Mouse (Mus musculus) heart, embryonic 15.5 days (tissue): ENCODE data around the gene Jup. TPM values are rescaled to one million over a fixed set of nuclear protein-coding genes. Genes with fewer than 3 reads are reported as not detected.

Experiments
- ATAC-seq: fragments of 200-750 bp; cut with Nextera tagmentation; replicated peaks from 2 replicates; pipeline ENCODE4 v1.8.0; 2017; ENCODE audit warnings: low read depth, moderate TSS enrichment; ENCODE audit not compliant: insufficient number of reproducible peaks, insufficient read depth, low FRiP score
- H3K27ac ChIP-seq: fragments of 300-500 bp; sonication (generic); 2 replicates; pipeline ENCODE4 v1.5.1; 2015; ENCODE audit warnings: mild to moderate bottlenecking, inconsistent platforms
- H3K27me3 ChIP-seq: fragments of 300-500 bp; sonication (generic); 2 replicates; pipeline ENCODE4 v1.6.1; 2015; ENCODE audit warnings: inconsistent platforms
- H3K36me3 ChIP-seq: fragments of 300-500 bp; sonication (generic); 2 replicates; pipeline ENCODE4 v1.6.1; 2015; ENCODE audit warnings: mild to moderate bottlenecking, inconsistent platforms
- H3K4me1 ChIP-seq: fragments of 300-500 bp; sonication (generic); replicated peaks from 2 replicates; pipeline ENCODE4 v1.6.1; 2015; ENCODE audit warnings: inconsistent platforms
- H3K4me2 ChIP-seq: fragments of 300-500 bp; sonication (generic); 2 replicates; pipeline ENCODE4 v1.6.1; 2015; ENCODE audit warnings: inconsistent platforms, mild to moderate bottlenecking, moderate library complexity
- H3K4me3 ChIP-seq: fragments of 300-500 bp; sonication (generic); 2 replicates; pipeline ENCODE4 v1.5.1; 2015; ENCODE audit warnings: mild to moderate bottlenecking, inconsistent platforms
- H3K9ac ChIP-seq: fragments of 300-500 bp; sonication (generic); 2 replicates; pipeline ENCODE4 v1.6.1; 2015; ENCODE audit warnings: mild to moderate bottlenecking, inconsistent platforms
- H3K9me3 ChIP-seq: fragments of 300-500 bp; sonication (generic); replicated peaks from 2 replicates; pipeline ENCODE4 v1.6.1; 2016; ENCODE audit warnings: inconsistent platforms
- WGBS: fragments of 180-500 bp; shearing (Covaris S2); methylation state at CpG from one replicate; pipeline ENCODE4 v1.1.7; 2015; ENCODE audit warnings: mixed read lengths; 5-methylcytosine and 5-hydroxymethylcytosine counted together
- polyA plus RNA-seq: library from polyadenylated mRNA; unstranded; fragments of >200 nt; fragmentation: Nextera tagmentation; extraction: Ambion mirVana; gene quantifications from 2 replicates; pipeline ENCODE4 v1.2.1, GENCODE M21; 2015

The Jup gene
- polyA plus RNA-seq, 1 experiment from 2014 or later: 117 TPM

DNA sequence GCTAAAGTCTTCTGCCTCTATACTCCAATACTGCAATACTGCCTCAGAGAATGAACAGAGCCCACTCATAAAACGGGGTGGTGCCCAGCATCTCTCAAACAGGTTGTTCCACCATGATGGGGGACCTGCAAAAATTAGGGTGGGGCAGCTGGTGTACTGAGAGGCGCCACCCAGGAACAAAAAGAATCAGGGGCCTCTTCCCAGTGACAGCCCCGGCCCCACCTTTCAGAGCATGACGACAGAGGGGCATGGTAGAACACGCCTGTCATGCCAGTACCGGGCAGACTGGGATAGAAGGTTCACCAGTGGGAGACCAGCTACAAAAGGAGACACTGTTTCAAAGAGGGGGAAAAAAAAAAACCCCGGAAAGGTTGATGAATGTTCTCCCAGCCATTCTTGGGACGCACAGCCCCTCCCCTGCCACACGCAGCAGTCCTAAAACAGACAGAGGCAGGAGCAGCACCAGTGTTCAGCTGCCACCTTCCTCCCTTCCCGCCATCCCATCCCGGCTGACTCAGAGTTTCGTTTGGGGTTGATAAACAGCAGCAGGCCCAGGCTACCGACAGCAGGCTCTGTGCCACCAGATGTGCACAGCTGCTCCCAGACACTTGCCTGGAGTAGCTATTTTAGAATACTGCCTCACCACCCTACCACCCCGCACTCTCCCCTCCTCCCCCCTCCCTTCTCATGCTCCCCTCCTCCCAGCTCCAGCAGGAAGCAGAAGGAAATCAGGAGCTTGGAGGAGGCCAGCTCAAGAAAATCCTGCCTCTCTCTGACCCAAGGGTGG lies 9.8 kb downstream of the Jup start:
- 23% methylated on average over 14 of the region's 14 CpGs for WGBS
- peak; percentile 69 for ATAC-seq
- H3K9ac ChIP-seq: peak overlapping the region; percentile 31; the same call in 1 of the 2 replicates
- H3K27me3 ChIP-seq: no peaks in the 10 kb centered on the region
- peak overlapping the region; percentile 5; the same call in 1 of the 2 replicates for H3K4me3 ChIP-seq
- peaks cover 67% of the 10 kb centered on the region for H3K4me1 ChIP-seq
- peak overlapping the region; percentile 88 for H3K27ac ChIP-seq
- peak overlapping the region; percentile 52 for H3K4me2 ChIP-seq
- H3K9me3 ChIP-seq: no peaks in the 10 kb centered on the region
- H3K36me3 ChIP-seq: peaks cover 35% of the 10 kb centered on the region

DNA sequence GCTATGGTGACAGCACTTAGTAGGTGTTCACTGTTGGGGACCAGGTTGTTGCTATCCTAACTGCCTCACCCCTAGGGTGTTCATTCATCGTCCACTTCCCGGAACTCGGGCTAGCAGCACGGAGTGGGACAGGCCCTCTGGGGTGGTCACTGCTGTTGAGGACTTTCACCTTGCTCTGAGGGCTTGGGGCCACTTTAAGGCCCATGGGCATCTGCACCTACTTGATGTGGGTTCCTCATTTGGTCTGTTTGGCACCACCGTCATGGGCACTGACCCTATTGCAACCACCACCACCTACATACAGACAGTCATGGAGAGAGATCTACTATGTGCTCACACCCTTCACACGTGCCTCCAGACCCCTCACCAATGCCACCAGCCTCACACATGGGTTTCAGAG lies 10.5 kb downstream of the Jup start:
- H3K4me1 ChIP-seq: peaks cover 61% of the 10 kb centered on the region
- H3K9me3 ChIP-seq: no peaks in the 10 kb centered on the region
- H3K27ac ChIP-seq: peak overlapping the region; percentile 88
- no peak overlapping the region for H3K9ac ChIP-seq
- peaks cover 41% of the 10 kb centered on the region for H3K36me3 ChIP-seq
- WGBS: 84% methylated on average over 6 of the region's 6 CpGs
- H3K27me3 ChIP-seq: no peaks in the 10 kb centered on the region
- H3K4me2 ChIP-seq: 0 out of 2 replicates have a peak overlapping the region, but pooled peaks have one; percentile 52
- H3K4me3 ChIP-seq: no peak overlapping the region; the same call in 1 of the 2 replicates
- no peak for ATAC-seq

DNA sequence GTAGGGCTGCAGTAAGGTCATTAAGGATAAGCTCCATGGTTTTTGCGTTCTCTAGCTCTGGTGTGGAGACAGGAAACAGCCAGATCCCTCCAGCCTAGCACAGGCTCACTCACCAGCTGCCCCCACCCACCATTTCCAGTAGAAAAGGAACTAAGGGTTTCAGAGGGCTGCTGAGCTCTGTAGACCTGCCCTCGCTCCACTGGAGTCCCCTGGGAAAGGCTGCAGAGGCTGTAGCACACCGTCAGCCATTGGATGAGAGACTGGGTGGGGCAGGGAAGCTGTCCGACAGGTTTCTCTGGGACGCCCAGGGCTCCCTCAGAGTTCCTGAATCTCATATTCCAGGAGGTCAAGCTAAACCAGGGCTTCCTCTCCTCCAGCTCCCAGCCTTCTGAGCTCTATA lies 11.0 kb downstream of the Jup start:
- WGBS: 53% methylated on average over 5 of the region's 5 CpGs
- Histone ChIP-seq H3K9me3 (no peaks in the 10 kb centered on the region), H3K4me1 (peaks cover 56% of the 10 kb centered on the region), H3K27ac (peak overlapping the region; percentile 88), H3K27me3 (no peaks in the 10 kb centered on the region), H3K4me3 (no peak overlapping the region), H3K4me2 (no peak overlapping the region), H3K36me3 (peaks cover 45% of the 10 kb centered on the region), H3K9ac (no peak overlapping the region)
- no peak for ATAC-seq

DNA sequence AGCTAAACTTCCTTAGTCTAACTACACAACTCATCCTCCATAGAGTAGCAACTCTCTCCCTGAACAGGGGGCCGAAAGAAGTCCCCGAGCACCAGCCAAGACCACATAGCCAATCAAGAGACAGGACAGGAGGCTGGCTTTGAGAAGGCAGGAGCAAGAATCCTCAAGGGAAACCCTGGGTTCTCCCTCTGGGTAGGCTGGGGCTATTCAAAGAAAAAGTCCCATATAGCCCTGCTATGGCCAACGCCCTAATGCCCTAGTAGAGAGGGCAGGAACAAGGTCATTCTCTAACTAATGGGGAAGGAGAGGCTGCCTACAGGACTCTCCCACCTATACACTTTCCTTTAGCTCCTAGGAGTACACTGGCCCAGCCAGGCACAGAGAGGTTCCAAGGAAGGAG lies 12.5 kb downstream of the Jup start:
- no peak overlapping the region for H3K27ac ChIP-seq
- H3K4me3 ChIP-seq: no peak overlapping the region
- H3K9me3 ChIP-seq: no peaks in the 10 kb centered on the region
- no peak overlapping the region for H3K9ac ChIP-seq
- no peak for ATAC-seq
- H3K27me3 ChIP-seq: no peaks in the 10 kb centered on the region
- peaks cover 61% of the 10 kb centered on the region for H3K36me3 ChIP-seq
- H3K4me2 ChIP-seq: no peak overlapping the region
- WGBS: 85% methylated on average over 3 of the region's 3 CpGs
- H3K4me1 ChIP-seq: peaks cover 41% of the 10 kb centered on the region

DNA sequence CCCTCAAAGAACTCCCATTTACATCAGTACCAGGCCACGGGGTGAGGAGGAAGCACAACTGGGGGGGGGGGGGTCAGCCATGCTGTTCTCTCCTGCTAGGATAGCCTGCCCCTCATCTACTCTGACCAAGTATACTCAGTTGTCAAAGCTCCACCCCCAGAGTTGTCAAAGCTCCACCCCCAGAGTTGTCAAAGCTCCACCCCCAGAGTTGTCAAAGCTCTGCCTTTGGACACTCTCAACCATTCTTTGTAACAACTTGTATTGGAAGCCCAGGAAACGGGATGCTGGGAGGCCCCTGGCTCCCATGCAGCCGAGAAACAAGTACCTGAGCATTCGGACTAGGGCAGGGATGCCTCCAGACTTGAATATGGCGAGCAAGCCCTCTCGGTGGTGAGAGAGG lies 14.9 kb downstream of the Jup start:
- WGBS: 83% methylated on average over 6 of the region's 6 CpGs
- no peaks in the 10 kb centered on the region for H3K9me3 ChIP-seq
- no peak overlapping the region for H3K9ac ChIP-seq
- no peak overlapping the region for H3K4me2 ChIP-seq
- peaks cover 82% of the 10 kb centered on the region for H3K36me3 ChIP-seq
- peaks cover 17% of the 10 kb centered on the region for H3K4me1 ChIP-seq
- no peak for ATAC-seq
- no peaks in the 10 kb centered on the region for H3K27me3 ChIP-seq
- no peak overlapping the region for H3K27ac ChIP-seq
- no peak overlapping the region for H3K4me3 ChIP-seq

DNA sequence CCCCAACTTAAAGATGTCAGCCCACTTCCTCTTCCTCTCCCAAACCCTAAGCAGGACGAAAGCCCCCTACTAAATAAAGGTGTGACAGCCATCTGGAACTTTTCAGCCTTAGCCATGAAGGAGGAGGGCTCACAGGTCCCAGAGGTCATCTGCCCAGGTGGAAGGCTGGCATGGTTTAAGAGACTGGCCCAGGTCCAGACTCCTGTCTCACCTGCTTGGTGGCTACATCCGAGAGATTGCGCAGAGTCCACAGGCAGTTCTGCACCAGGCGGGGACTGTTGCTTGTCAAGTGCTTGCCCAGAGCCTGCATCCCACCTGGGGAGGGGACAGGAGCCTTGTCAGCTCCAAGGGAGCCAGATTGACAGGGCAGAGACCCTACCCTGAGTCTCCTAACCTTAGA lies 18.3 kb downstream of the Jup start:
- no peak for ATAC-seq
- Histone ChIP-seq H3K9ac (no peak overlapping the region), H3K4me2 (no peak overlapping the region), H3K9me3 (no peaks in the 10 kb centered on the region), H3K4me1 (no peaks in the 10 kb centered on the region), H3K27ac (no peak overlapping the region), H3K27me3 (no peaks in the 10 kb centered on the region), H3K36me3 (peaks cover 92% of the 10 kb centered on the region), H3K4me3 (no peak overlapping the region)
- WGBS: 80% methylated on average over 4 of the region's 4 CpGs

DNA sequence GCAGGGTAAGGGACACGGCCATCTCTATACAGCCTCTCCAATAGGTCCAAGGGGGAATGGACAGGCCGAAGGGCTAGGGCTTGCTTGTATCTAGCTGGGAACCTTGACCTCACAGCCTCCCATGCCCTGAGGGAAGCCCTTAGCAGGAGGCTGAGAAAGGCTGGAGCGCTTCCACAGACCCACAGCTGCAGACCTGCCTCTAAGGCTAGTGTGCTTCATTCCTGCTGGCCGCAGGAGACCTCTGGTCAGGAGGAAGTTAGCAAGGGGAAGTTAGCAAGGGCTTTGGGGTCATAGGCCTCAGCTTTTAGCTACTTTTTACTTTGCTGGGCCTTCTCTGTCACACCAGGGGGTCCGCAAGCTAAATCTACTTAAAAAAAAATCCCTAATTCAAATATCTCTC lies 19.1 kb downstream of the Jup start:
- Histone ChIP-seq H3K9ac (no peak overlapping the region), H3K27me3 (no peaks in the 10 kb centered on the region), H3K4me3 (no peak overlapping the region), H3K27ac (no peak overlapping the region), H3K4me2 (no peak overlapping the region), H3K36me3 (peaks cover 92% of the 10 kb centered on the region), H3K4me1 (no peaks in the 10 kb centered on the region), H3K9me3 (no peaks in the 10 kb centered on the region)
- no peak for ATAC-seq
- WGBS: 87% methylated on average over 5 of the region's 5 CpGs

DNA sequence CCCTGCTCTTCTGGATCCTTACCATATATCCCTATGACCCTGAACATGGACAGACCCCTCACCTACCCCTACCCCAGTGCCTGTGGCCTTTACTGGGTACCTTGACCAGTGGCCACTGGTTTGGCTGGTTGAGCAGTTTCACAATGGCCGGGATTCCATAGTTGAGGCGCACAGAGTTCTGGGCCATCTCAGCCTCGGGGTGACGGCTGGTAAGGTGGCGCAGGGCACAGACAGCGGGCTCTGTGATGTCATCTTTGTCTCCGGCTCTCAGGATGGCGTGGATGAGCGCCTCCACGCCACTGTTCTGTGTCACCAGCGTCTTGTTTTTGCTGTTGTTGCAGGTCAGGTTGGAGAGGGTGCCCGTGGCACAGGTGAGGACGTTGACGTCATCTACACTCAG lies 19.6 kb downstream of the Jup start:
- no peak for ATAC-seq
- Histone ChIP-seq H3K36me3 (peaks cover 92% of the 10 kb centered on the region), H3K4me3 (no peak overlapping the region), H3K4me2 (no peak overlapping the region), H3K9me3 (no peaks in the 10 kb centered on the region), H3K9ac (no peak overlapping the region), H3K27me3 (no peaks in the 10 kb centered on the region), H3K4me1 (no peaks in the 10 kb centered on the region), H3K27ac (no peak overlapping the region)
- WGBS: 91% methylated on average over 14 of the region's 14 CpGs

DNA sequence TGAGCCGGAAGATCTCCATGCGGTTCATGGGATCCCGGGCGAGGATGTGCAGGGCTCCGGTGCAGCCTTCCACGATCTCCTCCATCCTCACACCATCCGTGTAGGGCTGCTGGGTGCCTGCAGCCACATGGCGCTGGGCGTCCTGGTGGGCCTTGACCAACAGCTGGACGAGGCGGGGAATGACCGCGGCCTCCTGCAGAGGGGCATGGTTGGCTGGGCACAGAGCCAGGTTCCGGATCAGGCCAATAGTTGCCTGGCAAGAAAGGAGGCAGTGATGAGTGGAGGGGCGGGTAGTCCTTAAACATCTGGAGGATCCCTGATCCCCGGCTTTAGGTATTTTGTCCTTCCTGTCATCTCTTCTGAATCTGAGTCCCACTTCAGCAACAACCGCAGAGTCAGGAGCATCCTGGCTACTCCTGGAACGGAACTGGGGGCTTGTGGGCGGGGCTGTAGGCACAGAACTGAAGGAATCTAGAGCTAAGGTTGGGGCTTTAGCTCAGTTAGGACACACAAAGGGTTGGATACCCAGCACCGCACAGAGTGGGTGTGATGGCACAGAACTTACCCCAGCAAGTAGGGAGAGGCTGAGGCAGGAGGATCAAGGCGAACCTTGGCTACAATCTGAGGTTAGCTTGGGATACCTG lies 20.7 kb downstream of the Jup start:
- H3K4me2 ChIP-seq: no peak overlapping the region
- peaks cover 93% of the 10 kb centered on the region for H3K36me3 ChIP-seq
- no peak overlapping the region for H3K4me3 ChIP-seq
- no peaks in the 10 kb centered on the region for H3K27me3 ChIP-seq
- 90% methylated on average over 21 of the region's 21 CpGs for WGBS
- no peaks in the 10 kb centered on the region for H3K9me3 ChIP-seq
- no peaks in the 10 kb centered on the region for H3K4me1 ChIP-seq
- H3K27ac ChIP-seq: no peak overlapping the region; the same call in 1 of the 2 replicates
- ATAC-seq: no peak
- H3K9ac ChIP-seq: no peak overlapping the region

DNA sequence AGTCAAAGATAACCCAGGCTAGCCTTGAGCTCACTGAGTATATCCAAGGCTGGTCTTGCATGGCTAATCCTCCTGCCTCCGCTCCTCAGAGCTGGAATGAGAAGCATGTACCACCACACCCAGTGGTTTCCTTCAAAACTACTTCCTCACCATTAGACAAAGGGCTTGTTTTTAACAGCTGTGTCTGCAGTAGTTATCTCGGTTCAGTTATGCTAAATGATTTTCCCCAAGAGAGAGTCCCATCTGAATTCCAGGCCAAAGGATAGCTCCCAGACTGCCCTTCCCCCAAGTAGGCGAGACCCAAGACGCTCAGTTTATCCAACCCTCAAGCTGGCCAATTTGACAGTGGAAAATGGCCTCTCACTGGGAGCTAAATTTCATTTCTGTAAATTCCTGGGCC lies 21.6 kb downstream of the Jup start:
- H3K27me3 ChIP-seq: no peaks in the 10 kb centered on the region
- H3K9me3 ChIP-seq: no peaks in the 10 kb centered on the region
- H3K4me2 ChIP-seq: no peak overlapping the region
- no peak overlapping the region for H3K9ac ChIP-seq
- H3K36me3 ChIP-seq: peaks cover 93% of the 10 kb centered on the region
- H3K4me3 ChIP-seq: no peak overlapping the region
- WGBS: 64% methylated on average over 4 of the region's 4 CpGs
- no peak for ATAC-seq
- no peaks in the 10 kb centered on the region for H3K4me1 ChIP-seq
- no peak overlapping the region; the same call in 1 of the 2 replicates for H3K27ac ChIP-seq

DNA sequence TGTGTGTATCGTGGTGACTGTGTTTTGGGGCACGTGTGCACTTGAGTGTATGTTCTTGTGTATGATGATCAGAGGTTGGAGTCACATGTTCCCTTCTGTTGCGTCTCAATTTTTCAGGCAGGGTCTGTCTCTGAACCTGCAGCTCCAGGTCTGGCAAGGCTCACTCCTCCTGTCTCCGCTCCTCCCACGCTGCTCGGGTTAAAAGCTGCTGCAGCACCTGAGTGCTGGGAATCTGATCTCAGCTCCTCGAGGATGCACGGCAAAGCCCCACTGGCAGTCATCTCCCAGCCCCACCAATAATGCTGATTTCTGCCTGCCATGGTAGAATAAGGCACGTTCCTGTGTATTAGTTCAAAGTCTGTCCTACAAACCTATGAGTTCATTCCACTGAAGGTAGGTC lies 22.4 kb downstream of the Jup start:
- H3K4me1 ChIP-seq: peaks cover 2% of the 10 kb centered on the region; the same call in 1 of the 2 replicates
- ATAC-seq: no peak
- H3K9me3 ChIP-seq: no peaks in the 10 kb centered on the region
- 86% methylated on average over 9 of the region's 9 CpGs for WGBS
- H3K27me3 ChIP-seq: no peaks in the 10 kb centered on the region
- no peak overlapping the region for H3K4me3 ChIP-seq
- H3K4me2 ChIP-seq: no peak overlapping the region
- H3K36me3 ChIP-seq: peaks cover 93% of the 10 kb centered on the region
- H3K27ac ChIP-seq: no peak overlapping the region
- no peak overlapping the region for H3K9ac ChIP-seq
